Mouse (Mus musculus) limb, embryonic 15.5 days (tissue): ENCODE data around the gene Dnajb8. TPM values are rescaled to one million over a fixed set of nuclear protein-coding genes. Genes with fewer than 3 reads are reported as not detected.

Experiments used
- ATAC-seq: fragments of 200-750 bp; cut with Nextera tagmentation; 2 replicates; pipeline ENCODE4 v1.8.0; 2017; ENCODE audit warnings: low read depth, moderate TSS enrichment; ENCODE audit not compliant: insufficient number of reproducible peaks, low FRiP score, low TSS enrichment
- H3K27ac ChIP-seq: fragments of 300-500 bp; sonication (generic); 2 replicates; pipeline ENCODE4 v1.5.1; 2015; ENCODE audit warnings: moderate library complexity, mild to moderate bottlenecking, inconsistent platforms
- H3K27me3 ChIP-seq: fragments of 300-500 bp; sonication (generic); 2 replicates; pipeline ENCODE4 v1.6.1; 2015; ENCODE audit warnings: inconsistent platforms
- H3K36me3 ChIP-seq: fragments of 300-500 bp; sonication (generic); 2 replicates; pipeline ENCODE4 v1.6.1; 2015; ENCODE audit warnings: inconsistent platforms
- H3K4me1 ChIP-seq: fragments of 300-500 bp; sonication (generic); 2 replicates; pipeline ENCODE4 v1.6.1; 2015; ENCODE audit warnings: inconsistent platforms
- H3K4me2 ChIP-seq: fragments of 300-500 bp; sonication (generic); 2 replicates; pipeline ENCODE4 v1.6.1; 2015; ENCODE audit warnings: mild to moderate bottlenecking, inconsistent platforms
- H3K4me3 ChIP-seq: fragments of 300-500 bp; sonication (generic); 2 replicates; pipeline ENCODE4 v1.5.1; 2015; ENCODE audit warnings: mild to moderate bottlenecking, inconsistent platforms
- H3K9ac ChIP-seq: fragments of 300-500 bp; sonication (generic); 2 replicates; pipeline ENCODE4 v1.6.1; 2015; ENCODE audit warnings: inconsistent platforms
- H3K9me3 ChIP-seq: fragments of 300-500 bp; sonication (generic); 2 replicates; pipeline ENCODE4 v1.6.1; 2016; ENCODE audit warnings: inconsistent platforms
- WGBS: fragments of 180-500 bp; shearing (Covaris S2); methylation state at CpG from one replicate; pipeline ENCODE4 v1.1.7; 2015; 5-methylcytosine and 5-hydroxymethylcytosine counted together
- polyA plus RNA-seq: library from polyadenylated mRNA; unstranded; fragments of >200 nt; fragmentation: Nextera tagmentation; extraction: Ambion mirVana; gene quantifications from 2 replicates; pipeline ENCODE4 v1.2.1, GENCODE M21; 2015

The Dnajb8 gene
- polyA plus RNA-seq, 1 experiment from 2014 or later, result not detected

GRCm38 (mm10) chr6:88193433-88194052, 28.5 kb upstream of the Dnajb8 start, which contains the start of gene Gata2:
Gene Gata2 (plus strand): TSS chr6:88193891.
- WGBS, result 1% methylated on average over 50 of the region's 57 CpGs
- Histone ChIP-seq H3K27ac (no peak within 1 kb of the TSS), H3K9me3 (no peaks in the 10 kb centered on the region), H3K36me3 (no peaks in the 10 kb centered on the region), H3K9ac (0 out of 2 replicates have a peak within 1 kb of the TSS, but pooled peaks have one; percentile 14), H3K4me3 (peak within 1 kb of the TSS; percentile 39), H3K27me3 (peaks cover 100% of the 10 kb centered on the region), H3K4me2 (peak within 1 kb of the TSS; percentile 75), H3K4me1 (peaks cover 52% of the 10 kb centered on the region)
- ATAC-seq, result no peak

GRCm38 (mm10) chr6:88194053-88194977, 27.8 kb upstream of the Dnajb8 start:
- no peaks in the 10 kb centered on the region for H3K36me3 ChIP-seq
- peak overlapping the region; percentile 75 for H3K4me2 ChIP-seq
- no peaks in the 10 kb centered on the region for H3K9me3 ChIP-seq
- ATAC-seq, result no peak
- 0 out of 2 replicates have a peak overlapping the region, but pooled peaks have one; percentile 14 for H3K9ac ChIP-seq
- peaks cover 100% of the 10 kb centered on the region for H3K27me3 ChIP-seq
- H3K4me1 ChIP-seq, result peaks cover 58% of the 10 kb centered on the region
- no peak overlapping the region for H3K27ac ChIP-seq
- 2% methylated on average over 58 of the region's 58 CpGs for WGBS
- peak overlapping the region; percentile 39 for H3K4me3 ChIP-seq

- H3K27ac ChIP-seq, result no peak overlapping the region
- H3K9ac ChIP-seq, result no peak overlapping the region
- no peak overlapping the region; the same call in 1 of the 2 replicates for H3K4me3 ChIP-seq
- peaks cover 100% of the 10 kb centered on the region for H3K27me3 ChIP-seq
- 17% methylated on average over 7 of the region's 7 CpGs for WGBS
- ATAC-seq, result no peak
- H3K9me3 ChIP-seq, result no peaks in the 10 kb centered on the region
- H3K4me1 ChIP-seq, result peaks cover 59% of the 10 kb centered on the region
- H3K4me2 ChIP-seq, result no peak overlapping the region
- H3K36me3 ChIP-seq, result no peaks in the 10 kb centered on the region
These were observed 27.1 kb upstream of the Dnajb8 start for GRCm38 (mm10) chr6:88194978-88195325.

- peaks cover 100% of the 10 kb centered on the region for H3K27me3 ChIP-seq
- H3K4me3 ChIP-seq, result peak overlapping the region; percentile 46
- no peaks in the 10 kb centered on the region for H3K9me3 ChIP-seq
- no peak for ATAC-seq
- no peak overlapping the region for H3K27ac ChIP-seq
- H3K4me1 ChIP-seq, result peaks cover 58% of the 10 kb centered on the region
- 8% methylated on average over 33 of the region's 33 CpGs for WGBS
- no peak overlapping the region for H3K9ac ChIP-seq
- no peaks in the 10 kb centered on the region for H3K36me3 ChIP-seq
- H3K4me2 ChIP-seq, result peak overlapping the region; percentile 88
These were observed 25.9 kb upstream of the Dnajb8 start for GRCm38 (mm10) chr6:88196054-88196732.

- Histone ChIP-seq H3K9ac (no peak overlapping the region), H3K4me3 (peak overlapping the region; percentile 46), H3K9me3 (no peaks in the 10 kb centered on the region), H3K4me2 (peak overlapping the region; percentile 88), H3K4me1 (peaks cover 61% of the 10 kb centered on the region), H3K27me3 (peaks cover 100% of the 10 kb centered on the region), H3K27ac (no peak overlapping the region), H3K36me3 (no peaks in the 10 kb centered on the region)
- ATAC-seq, result no peak
- under 1% methylated on average over 42 of the region's 44 CpGs for WGBS
These were observed 25.2 kb upstream of the Dnajb8 start for GRCm38 (mm10) chr6:88196733-88197312.

GRCm38 (mm10) chr6:88197313-88198069, 24.6 kb upstream of the Dnajb8 start:
- peak overlapping the region; percentile 46 for H3K4me3 ChIP-seq
- ATAC-seq, result no peak
- H3K27me3 ChIP-seq, result peaks cover 100% of the 10 kb centered on the region
- H3K4me2 ChIP-seq, result peak overlapping the region; percentile 88
- no peak overlapping the region for H3K9ac ChIP-seq
- no peak overlapping the region for H3K27ac ChIP-seq
- peaks cover 63% of the 10 kb centered on the region for H3K4me1 ChIP-seq
- H3K36me3 ChIP-seq, result no peaks in the 10 kb centered on the region
- WGBS, result under 1% methylated on average over 39 of the region's 39 CpGs
- H3K9me3 ChIP-seq, result no peaks in the 10 kb centered on the region

- Histone ChIP-seq H3K27ac (no peak overlapping the region), H3K4me1 (peaks cover 64% of the 10 kb centered on the region), H3K4me3 (peak overlapping the region; percentile 46), H3K9me3 (no peaks in the 10 kb centered on the region), H3K27me3 (peaks cover 98% of the 10 kb centered on the region), H3K9ac (0 out of 2 replicates have a peak overlapping the region, but pooled peaks have one; percentile 11), H3K4me2 (peak overlapping the region; percentile 88), H3K36me3 (no peaks in the 10 kb centered on the region)
- under 1% methylated on average over 57 of the region's 62 CpGs for WGBS
- ATAC-seq, result 0 out of 2 replicates have a peak, but pooled peaks have one; percentile 40
These were observed 23.8 kb upstream of the Dnajb8 start for GRCm38 (mm10) chr6:88198070-88198940.

GRCm38 (mm10) chr6:88199001-88199717, 22.9 kb upstream of the Dnajb8 start:
- Histone ChIP-seq H3K36me3 (no peaks in the 10 kb centered on the region), H3K9me3 (no peaks in the 10 kb centered on the region), H3K4me1 (peaks cover 60% of the 10 kb centered on the region), H3K27ac (no peak overlapping the region), H3K27me3 (peaks cover 98% of the 10 kb centered on the region), H3K9ac (0 out of 2 replicates have a peak overlapping the region, but pooled peaks have one; percentile 11), H3K4me2 (peak overlapping the region; percentile 88), H3K4me3 (peak overlapping the region; percentile 46)
- ATAC-seq, result no peak
- 1% methylated on average over 39 of the region's 39 CpGs for WGBS

- Histone ChIP-seq H3K9ac (no peak overlapping the region), H3K4me1 (peaks cover 63% of the 10 kb centered on the region), H3K27me3 (peaks cover 98% of the 10 kb centered on the region), H3K36me3 (no peaks in the 10 kb centered on the region), H3K4me3 (peak overlapping the region; percentile 46), H3K9me3 (no peaks in the 10 kb centered on the region), H3K4me2 (peak overlapping the region; percentile 88), H3K27ac (no peak overlapping the region)
- 6% methylated on average over 50 of the region's 50 CpGs for WGBS
- no peak for ATAC-seq
These were observed 22.1 kb upstream of the Dnajb8 start for GRCm38 (mm10) chr6:88199718-88200692.
